Mouse (Mus musculus) kidney, adult 2 months (tissue): ENCODE data around the gene Exosc1.

ENCODE experiments used
- CTCF ChIP-seq: fragments of 200-500 bp; conservative IDR thresholded peaks from 2 replicates; pipeline ENCODE4 v1.5.1; 2011; ENCODE audit warnings: low read depth, mild to moderate bottlenecking, control low read depth, low read length, moderate library complexity, mixed read lengths; ENCODE audit not compliant: insufficient read depth, insufficient read length
- POLR2A ChIP-seq: fragments of 200-500 bp; IDR thresholded peaks from one replicate; pipeline ENCODE4 v1.6.1; 2011; ENCODE audit warnings: low read depth, low read length, control low read depth

DNA sequence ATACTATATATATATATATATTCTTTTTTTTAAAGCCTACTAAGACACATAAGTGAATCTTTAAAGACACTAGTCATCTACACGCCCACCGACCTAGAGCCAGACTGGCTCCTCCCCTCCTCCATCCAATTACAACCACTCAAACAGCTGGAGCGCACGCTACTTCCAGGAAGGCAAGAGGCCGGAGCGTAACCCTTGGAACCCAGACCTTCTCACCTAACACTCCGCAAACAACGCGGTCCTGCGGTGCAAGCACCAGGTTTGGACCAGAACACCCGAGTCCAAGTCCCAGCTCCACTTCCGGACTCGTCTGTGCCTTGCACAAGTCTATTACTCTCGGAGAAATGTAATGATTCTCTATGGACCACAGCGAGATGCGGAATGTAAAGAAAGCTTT is 47.2 kb upstream of the Exosc1 start:
- TF ChIP-seq CTCF (no peak), POLR2A (no peak)
